Mouse (Mus musculus): Measurements from ENCODE around the gene F2rl2. TPM values are rescaled to one million over a fixed set of nuclear protein-coding genes. Genes with fewer than 3 reads are reported as not detected.

The F2rl2 gene
- polyA plus RNA-seq, 1 experiment: 11.8 TPM

- 86% methylated on average over 7 of the region's 7 CpGs for WGBS
- no peak for DNase-seq (ENCODE audit: low read depth in 1 of 2, low spot score in 2 of 2)
Observed at GRCm38 (mm10) chr13:95659432-95659831, 37.2 kb upstream of the F2rl2 start.

GRCm38 (mm10) chr13:95663834-95664233, 32.8 kb upstream of the F2rl2 start:
- 97% methylated on average over 4 of the region's 4 CpGs for WGBS
- Histone ChIP-seq H3K4me3 (ENCODE audit: extremely low read depth, insufficient read depth, insufficient read length) (no peak overlapping the region), H3K4me1 (ENCODE audit: control insufficient read depth, insufficient read depth, insufficient read length) (no peaks in the 10 kb centered on the region), H3K27ac (ENCODE audit: insufficient read depth, low read length) (no peak overlapping the region), H3K27me3 (ENCODE audit: control insufficient read depth, insufficient read depth, low read length) (no peaks in the 10 kb centered on the region), H3K36me3 (ENCODE audit: control insufficient read depth, insufficient read depth, low read length) (peaks cover 2% of the 10 kb centered on the region; the same call in 1 of the 2 replicates)
- TF ChIP-seq CTCF (IDR thresholded peaks at IDR 0.05; ENCODE audit: extremely low read depth, insufficient read depth, insufficient read length, insufficient replicate concordance): no peak
- TF ChIP-seq POLR2A (IDR thresholded peaks at IDR 0.05; ENCODE audit: low read depth, low read length): no peak
- DNase-seq (ENCODE audit: low read depth in 1 of 2, low spot score in 2 of 2): no peak

More at GRCm38 (mm10) chr13:95659432-95659831, 37.2 kb upstream of the F2rl2 start:
- no peaks in the 10 kb centered on the region for H3K27me3 ChIP-seq (ENCODE audit: control insufficient read depth, insufficient read depth, low read length)
- no peak overlapping the region for H3K4me3 ChIP-seq (ENCODE audit: extremely low read depth, insufficient read depth, insufficient read length)
- H3K36me3 ChIP-seq (ENCODE audit: control insufficient read depth, insufficient read depth, low read length): peaks cover 2% of the 10 kb centered on the region
- no peak for TF ChIP-seq CTCF (IDR thresholded peaks at IDR 0.05; ENCODE audit: extremely low read depth, insufficient read depth, insufficient read length, insufficient replicate concordance)
- no peak for TF ChIP-seq POLR2A (IDR thresholded peaks at IDR 0.05; ENCODE audit: low read depth, low read length)
- H3K4me1 ChIP-seq (ENCODE audit: control insufficient read depth, insufficient read depth, insufficient read length): no peaks in the 10 kb centered on the region
- no peak overlapping the region for H3K27ac ChIP-seq (ENCODE audit: insufficient read depth, low read length)

- H3K4me3 ChIP-seq (ENCODE audit: extremely low read depth, insufficient read depth, insufficient read length): no peak overlapping the region
- H3K4me1 ChIP-seq (ENCODE audit: control insufficient read depth, insufficient read depth, insufficient read length): no peaks in the 10 kb centered on the region
- H3K36me3 ChIP-seq (ENCODE audit: control insufficient read depth, insufficient read depth, low read length): no peaks in the 10 kb centered on the region
- no peaks in the 10 kb centered on the region for H3K27me3 ChIP-seq (ENCODE audit: control insufficient read depth, insufficient read depth, low read length)
- no peak for DNase-seq (ENCODE audit: low read depth in 1 of 2, low spot score in 2 of 2)
- no peak for TF ChIP-seq POLR2A (IDR thresholded peaks at IDR 0.05; ENCODE audit: low read depth, low read length)
- TF ChIP-seq CTCF (IDR thresholded peaks at IDR 0.05; ENCODE audit: extremely low read depth, insufficient read depth, insufficient read length, insufficient replicate concordance): no peak
- 96% methylated on average over 13 of the region's 13 CpGs for WGBS
- no peak overlapping the region for H3K27ac ChIP-seq (ENCODE audit: insufficient read depth, low read length)
Observed at GRCm38 (mm10) chr13:95665644-95666356, 30.9 kb upstream of the F2rl2 start.

- DNase-seq (ENCODE audit: low read depth in 1 of 2, low spot score in 2 of 2): no peak
- 81% methylated on average over 7 of the region's 7 CpGs for WGBS
- Histone ChIP-seq H3K36me3 (ENCODE audit: control insufficient read depth, insufficient read depth, low read length) (0 out of 2 replicates have a peak, but pooled peaks cover 2% of the 10 kb centered on the region), H3K27ac (ENCODE audit: insufficient read depth, low read length) (no peak overlapping the region), H3K4me3 (ENCODE audit: extremely low read depth, insufficient read depth, insufficient read length) (no peak overlapping the region), H3K4me1 (ENCODE audit: control insufficient read depth, insufficient read depth, insufficient read length) (no peaks in the 10 kb centered on the region), H3K27me3 (ENCODE audit: control insufficient read depth, insufficient read depth, low read length) (no peaks in the 10 kb centered on the region)
- TF ChIP-seq POLR2A (IDR thresholded peaks at IDR 0.05; ENCODE audit: low read depth, low read length) (no peak), CTCF (IDR thresholded peaks at IDR 0.05; ENCODE audit: extremely low read depth, insufficient read depth, insufficient read length, insufficient replicate concordance) (no peak)
Observed at GRCm38 (mm10) chr13:95667260-95667659, 29.4 kb upstream of the F2rl2 start.

- TF ChIP-seq CTCF (IDR thresholded peaks at IDR 0.05; ENCODE audit: extremely low read depth, insufficient read depth, insufficient read length, insufficient replicate concordance): no peak
- no peak for TF ChIP-seq POLR2A (IDR thresholded peaks at IDR 0.05; ENCODE audit: low read depth, low read length)
- Histone ChIP-seq H3K4me3 (ENCODE audit: extremely low read depth, insufficient read depth, insufficient read length) (no peak overlapping the region), H3K4me1 (ENCODE audit: control insufficient read depth, insufficient read depth, insufficient read length) (no peaks in the 10 kb centered on the region), H3K27ac (ENCODE audit: insufficient read depth, low read length) (no peak overlapping the region), H3K27me3 (ENCODE audit: control insufficient read depth, insufficient read depth, low read length) (no peaks in the 10 kb centered on the region), H3K36me3 (ENCODE audit: control insufficient read depth, insufficient read depth, low read length) (0 out of 2 replicates have a peak, but pooled peaks cover 2% of the 10 kb centered on the region)
- no peak for DNase-seq (ENCODE audit: low read depth in 1 of 2, low spot score in 2 of 2)
- 85% methylated on average over 5 of the region's 5 CpGs for WGBS
Observed at GRCm38 (mm10) chr13:95670534-95670933, 26.1 kb upstream of the F2rl2 start.

- 0 out of 2 replicates have a peak overlapping the region, but pooled peaks have one; percentile 35 for H3K27ac ChIP-seq (ENCODE audit: insufficient read depth, low read length)
- 0 out of 2 replicates have a peak, but pooled peaks cover 2% of the 10 kb centered on the region for H3K36me3 ChIP-seq (ENCODE audit: control insufficient read depth, insufficient read depth, low read length)
- no peaks in the 10 kb centered on the region for H3K4me1 ChIP-seq (ENCODE audit: control insufficient read depth, insufficient read depth, insufficient read length)
- TF ChIP-seq CTCF (IDR thresholded peaks at IDR 0.05; ENCODE audit: extremely low read depth, insufficient read depth, insufficient read length, insufficient replicate concordance) (no peak), POLR2A (IDR thresholded peaks at IDR 0.05; ENCODE audit: low read depth, low read length) (no peak)
- H3K4me3 ChIP-seq (ENCODE audit: extremely low read depth, insufficient read depth, insufficient read length): peak overlapping the region; percentile 14; the same call in 1 of the 2 replicates
- no peaks in the 10 kb centered on the region for H3K27me3 ChIP-seq (ENCODE audit: control insufficient read depth, insufficient read depth, low read length)
- no peak for DNase-seq (ENCODE audit: low read depth in 1 of 2, low spot score in 2 of 2)
- 82% methylated on average over 9 of the region's 9 CpGs for WGBS
Observed at GRCm38 (mm10) chr13:95671108-95671897, 25.4 kb upstream of the F2rl2 start.
